Mouse (Mus musculus) heart, embryonic 11.5 days (tissue): Measurements from ENCODE around the gene Sfi1. TPM values are rescaled to one million over a fixed set of nuclear protein-coding genes. Genes with fewer than 3 reads are reported as not detected.
"Not testable (repeated sequence)": the region's sequence is repeated elsewhere in the genome, so short reads cannot be mapped to it uniquely, and the experiment has no call there.

Source experiments
- ATAC-seq: fragments of 200-750 bp; cut with Nextera tagmentation; replicated peaks from 2 replicates; pipeline ENCODE4 v1.8.0; 2017; ENCODE audit warnings: moderate library complexity; ENCODE audit not compliant: insufficient number of reproducible peaks, low FRiP score, low TSS enrichment
- H3K27ac ChIP-seq: fragments of 300-500 bp; sonication (generic); 2 replicates; pipeline ENCODE4 v1.5.1; 2014; ENCODE audit warnings: mild to moderate bottlenecking, low read depth, low read length
- H3K27me3 ChIP-seq: fragments of 300-500 bp; sonication (generic); 2 replicates; pipeline ENCODE4 v1.6.1; 2014; ENCODE audit warnings: mild to moderate bottlenecking, low read length, mixed read lengths; ENCODE audit not compliant: control insufficient read depth, insufficient read depth
- H3K36me3 ChIP-seq: fragments of 300-500 bp; sonication (generic); 2 replicates; pipeline ENCODE4 v1.6.1; 2014; ENCODE audit warnings: mild to moderate bottlenecking, low read length, moderate library complexity, mixed read lengths; ENCODE audit not compliant: control insufficient read depth, insufficient read depth
- H3K4me1 ChIP-seq: fragments of 300-500 bp; sonication (generic); 2 replicates; pipeline ENCODE4 v1.6.1; 2014; ENCODE audit warnings: low read length; ENCODE audit not compliant: control insufficient read depth, insufficient read depth
- H3K4me2 ChIP-seq: fragments of 300-500 bp; sonication (generic); 2 replicates; pipeline ENCODE4 v1.6.1; 2014; ENCODE audit warnings: mild to moderate bottlenecking, moderate library complexity
- H3K4me3 ChIP-seq: fragments of 300-500 bp; sonication (generic); 2 replicates; pipeline ENCODE4 v1.5.1; 2014; ENCODE audit warnings: low read depth, low read length
- H3K9ac ChIP-seq: fragments of 300-500 bp; sonication (generic); 2 replicates; pipeline ENCODE4 v1.6.1; 2014; ENCODE audit warnings: mild to moderate bottlenecking, low read depth, low read length, moderate library complexity
- H3K9me3 ChIP-seq: fragments of 300-500 bp; sonication (generic); replicated peaks from 2 replicates; pipeline ENCODE4 v1.6.1; 2016; ENCODE audit warnings: low read length; ENCODE audit not compliant: control insufficient read depth
- WGBS: fragments of 180-500 bp; shearing (Covaris S2); extraction: QIAGEN DNeasy Blood & Tissue Kit; methylation state at CpG from one replicate; pipeline ENCODE4 v1.1.7; 2014; ENCODE audit not compliant: insufficient replicate concordance; 5-methylcytosine and 5-hydroxymethylcytosine counted together
- polyA plus RNA-seq: library from polyadenylated mRNA; unstranded; fragments of >200 nt; fragmentation: Nextera tagmentation; extraction: Ambion mirVana; gene quantifications from 2 replicates; pipeline ENCODE4 v1.2.1, GENCODE M21; 2014

Gene Sfi1
- polyA plus RNA-seq, 1 experiment from 2014 or later, result 8.6 TPM

- not testable (repeated sequence) for H3K27me3 ChIP-seq, ATAC-seq, H3K27ac ChIP-seq, H3K9ac ChIP-seq, H3K9me3 ChIP-seq, H3K4me1 ChIP-seq, H3K4me3 ChIP-seq, H3K36me3 ChIP-seq, H3K4me2 ChIP-seq
- WGBS, result 79% methylated on average over 7 of the region's 9 CpGs
These were observed 47.7 kb downstream of the Sfi1 start for GRCm38 (mm10) chr11:3145359-3146165.

GRCm38 (mm10) chr11:3143984-3144383 lies 49.3 kb downstream of the Sfi1 start:
- H3K4me3 ChIP-seq, H3K9me3 ChIP-seq, H3K4me1 ChIP-seq, H3K4me2 ChIP-seq, H3K9ac ChIP-seq, H3K27me3 ChIP-seq, H3K27ac ChIP-seq, ATAC-seq, H3K36me3 ChIP-seq: not testable (repeated sequence)
- WGBS, result 60% methylated on average over 3 of the region's 3 CpGs

GRCm38 (mm10) chr11:3142413-3142812 lies 50.9 kb downstream of the Sfi1 start:
- H3K9ac ChIP-seq, H3K27me3 ChIP-seq, H3K36me3 ChIP-seq, H3K4me2 ChIP-seq, H3K9me3 ChIP-seq, H3K4me3 ChIP-seq, H3K27ac ChIP-seq, H3K4me1 ChIP-seq: not testable (repeated sequence)
- peak; percentile 66 for ATAC-seq
- WGBS, result 76% methylated on average over 4 of the region's 5 CpGs

- H3K4me3 ChIP-seq, H3K4me1 ChIP-seq, H3K9me3 ChIP-seq, H3K27ac ChIP-seq, H3K9ac ChIP-seq, H3K4me2 ChIP-seq, ATAC-seq, H3K27me3 ChIP-seq, H3K36me3 ChIP-seq: not testable (repeated sequence)
These were observed 52.2 kb downstream of the Sfi1 start for GRCm38 (mm10) chr11:3140967-3141535.

GRCm38 (mm10) chr11:3138323-3138722 lies 54.9 kb downstream of the Sfi1 start:
- not testable (repeated sequence) for H3K4me1 ChIP-seq, H3K9ac ChIP-seq, H3K36me3 ChIP-seq, H3K4me2 ChIP-seq, H3K4me3 ChIP-seq, H3K27me3 ChIP-seq, ATAC-seq, H3K9me3 ChIP-seq, H3K27ac ChIP-seq
- WGBS, result 72% methylated on average over 2 of the region's 2 CpGs

- ATAC-seq, result peak; percentile 12
- H3K27me3 ChIP-seq, H3K9ac ChIP-seq, H3K36me3 ChIP-seq, H3K4me3 ChIP-seq, H3K4me1 ChIP-seq, H3K9me3 ChIP-seq, H3K27ac ChIP-seq, H3K4me2 ChIP-seq: not testable (repeated sequence)
- WGBS, result 86% methylated on average over 4 of the region's 4 CpGs
These were observed 56.0 kb downstream of the Sfi1 start for GRCm38 (mm10) chr11:3137279-3137678.

GRCm38 (mm10) chr11:3135956-3136355 lies 57.3 kb downstream of the Sfi1 start:
- H3K27ac ChIP-seq, H3K4me3 ChIP-seq, H3K4me1 ChIP-seq, ATAC-seq, H3K27me3 ChIP-seq, H3K4me2 ChIP-seq, H3K9me3 ChIP-seq, H3K9ac ChIP-seq, H3K36me3 ChIP-seq: not testable (repeated sequence)
- WGBS, result 88% methylated on average over 3 of the region's 3 CpGs

- H3K36me3 ChIP-seq, H3K27me3 ChIP-seq, H3K4me2 ChIP-seq, H3K9ac ChIP-seq, H3K27ac ChIP-seq, ATAC-seq, H3K4me1 ChIP-seq, H3K9me3 ChIP-seq, H3K4me3 ChIP-seq: not testable (repeated sequence)
- WGBS, result 95% methylated on average over 5 of the region's 7 CpGs
These were observed 57.9 kb downstream of the Sfi1 start for GRCm38 (mm10) chr11:3135391-3135790.

- not testable (repeated sequence) for H3K4me3 ChIP-seq, H3K27ac ChIP-seq, H3K9ac ChIP-seq, H3K4me2 ChIP-seq, H3K27me3 ChIP-seq, H3K9me3 ChIP-seq, H3K4me1 ChIP-seq, H3K36me3 ChIP-seq
- ATAC-seq, result peak; percentile 7
- WGBS, result no CpG with 5 or more reads among the region's 4 CpGs
These were observed 59.9 kb downstream of the Sfi1 start for GRCm38 (mm10) chr11:3133360-3133759.
